In the genomic region with DNA sequence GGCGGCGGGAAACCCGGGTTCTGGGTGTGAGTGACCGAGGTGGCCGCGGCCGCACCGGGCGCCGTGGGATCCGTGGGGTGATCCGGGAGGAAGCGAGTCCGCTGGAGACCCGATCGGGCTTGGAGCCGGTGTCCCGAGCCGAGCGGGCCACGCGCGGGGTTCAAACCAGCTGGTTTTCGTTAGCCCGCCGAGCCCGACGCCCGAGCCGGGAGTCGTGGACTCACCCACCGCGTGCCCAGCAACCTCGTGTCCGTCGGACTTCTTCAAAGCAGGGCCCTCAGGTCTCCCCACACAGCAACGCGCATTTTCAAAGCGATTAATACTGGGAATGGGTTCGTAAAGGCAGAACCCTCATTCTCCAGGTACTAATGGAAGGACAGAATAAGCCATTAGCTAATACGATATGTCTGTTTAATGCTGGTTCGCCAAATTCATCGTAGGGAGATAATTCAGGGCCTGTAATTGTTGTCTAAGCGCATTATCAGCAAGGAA, we compare ENCODE assay signal across 9 mouse cellular contexts. TPM values are rescaled to one million over a fixed set of nuclear protein-coding genes. Genes with fewer than 3 reads are reported as not detected.
DNase-seq lines count a peak whose midpoint lies in the region; ATAC-seq and TF ChIP-seq lines count a peak whose summit lies in the region.
"Had no signal": no experiment of that assay in that cellular context is flagged by ENCODE, and none has a peak within 500 bp of the region (broad histone marks: within the 10 kb centered on the region; RNA-seq: fewer than 3 reads in every experiment).

No protein-coding gene starts in this region.

- intact Hi-C loops in gastrocnemius, adult 2 months (cut with DNase I), result no loop called here

- WGBS in heart, embryonic 16.5 days, result 2% methylated on average over 44 of the region's 44 CpGs
- 2% methylated on average over 40 of the region's 44 CpGs for WGBS in midbrain, embryonic 12.5 days

- no peaks in the 10 kb centered on the region for H3K36me3 ChIP-seq in heart, embryonic 16.5 days (ENCODE audit: control insufficient read depth, insufficient read depth)
- H3K36me3 ChIP-seq in midbrain, embryonic 12.5 days, result no peaks in the 10 kb centered on the region

- H3K27ac ChIP-seq in gastrocnemius, adult 2 months, result no peak overlapping the region
- no peak overlapping the region for H3K27ac ChIP-seq in heart, embryonic 16.5 days (ENCODE audit: low read length)
- peak overlapping the region; percentile 77 for H3K27ac ChIP-seq in midbrain, embryonic 12.5 days (replicated peaks)

- no peak for TF ChIP-seq CTCF in gastrocnemius, adult 2 months (IDR thresholded peaks at IDR 0.05)

- ATAC-seq in heart, embryonic 16.5 days (replicated peaks; ENCODE audit: extremely low read depth, insufficient read depth, low FRiP score), result no peak
- ATAC-seq in midbrain, embryonic 12.5 days (ENCODE audit: low FRiP score, low read depth), result no peak

- H3K27me3 ChIP-seq in heart, embryonic 16.5 days (ENCODE audit: control insufficient read depth, insufficient read depth, low read length), result peaks cover 80% of the 10 kb centered on the region
- H3K27me3 ChIP-seq in midbrain, embryonic 12.5 days, result peaks cover 76% of the 10 kb centered on the region
- H3K27me3 ChIP-seq: CH12.LX had no signal

- peak; percentile 22 for DNase-seq in gastrocnemius, adult 2 months
- no peak for DNase-seq in gastrocnemius, adult 18-20 months (ENCODE audit: low spot score)
- DNase-seq in ES-CJ7 (ENCODE audit: low read depth, low spot score), result peak; percentile 29
- DNase-seq in spleen, postnatal 4 days (ENCODE audit: low spot score in 2 of 2), result no peak
- DNase-seq in cerebellum, adult 18-20 months, result no peak
- DNase-seq in layer of hippocampus, adult 9-10 months (ENCODE audit: low spot score), result no peak

- H3K4me3 ChIP-seq in gastrocnemius, adult 2 months, result peak overlapping the region; percentile 49
- peak overlapping the region; percentile 32 for H3K4me3 ChIP-seq in heart, embryonic 16.5 days (ENCODE audit: low read length)
- H3K4me3 ChIP-seq in midbrain, embryonic 12.5 days, result peak overlapping the region; percentile 32

- peak overlapping the region; percentile 34; the same call in 1 of the 2 replicates for H3K9ac ChIP-seq in heart, embryonic 16.5 days (ENCODE audit: low read length)
- H3K9ac ChIP-seq in midbrain, embryonic 12.5 days (replicated peaks), result peak overlapping the region; percentile 40

- no peaks in the 10 kb centered on the region; the same call in 1 of the 2 replicates for H3K9me3 ChIP-seq in heart, embryonic 16.5 days (replicated peaks; ENCODE audit: control insufficient read depth, low read length)
- H3K9me3 ChIP-seq in midbrain, embryonic 12.5 days, result no peaks in the 10 kb centered on the region

- H3K4me1 ChIP-seq in heart, embryonic 16.5 days (ENCODE audit: control insufficient read depth, insufficient read depth, low read length), result peaks cover 5% of the 10 kb centered on the region
- H3K4me1 ChIP-seq in midbrain, embryonic 12.5 days, result peaks cover 33% of the 10 kb centered on the region

- peak overlapping the region; percentile 55 for H3K4me2 ChIP-seq in heart, embryonic 16.5 days (ENCODE audit: low read depth, low read length)
- peak overlapping the region; percentile 57 for H3K4me2 ChIP-seq in midbrain, embryonic 12.5 days (replicated peaks)

RNA-seq across cellular contexts. Expression of gene Zdbf2, which starts 24.7 kb away (rescaled TPM):
- total RNA-seq in gastrocnemius, adult 2 months (2021), result 1 to 10 TPM; 1.0 TPM
- under 1 TPM; 0.12 to 0.25 TPM for total RNA-seq in gastrocnemius, adult 18-20 months (2021)
- polyA plus RNA-seq in heart, embryonic 16.5 days (2015; fragmentation: Nextera tagmentation; extraction: Ambion mirVana), result 3.2 and 5.0 TPM in 2 replicates
- polyA plus RNA-seq in midbrain, embryonic 12.5 days (2016; fragmentation: Nextera tagmentation; extraction: Ambion mirVana), result 30.9 and 40.2 TPM in 2 replicates
- total RNA-seq: CH12.LX had no signal

RNA-seq across cellular contexts. Expression of gene Gpr1, which starts 34.1 kb away (rescaled TPM):
- under 1 TPM; 0.56 to 0.64 TPM for total RNA-seq in gastrocnemius, adult 2 months (2021)
- total RNA-seq in gastrocnemius, adult 18-20 months (2021), result under 1 TPM; 0.41 to 0.45 TPM
- 0.12 and 0.30 TPM in 2 replicates for polyA plus RNA-seq in heart, embryonic 16.5 days (2015; fragmentation: Nextera tagmentation; extraction: Ambion mirVana)
- 0.15 and 0.20 TPM in 2 replicates for polyA plus RNA-seq in midbrain, embryonic 12.5 days (2016; fragmentation: Nextera tagmentation; extraction: Ambion mirVana)
- total RNA-seq: CH12.LX had no signal

Comparison
In these comparisons a context has a peak if more than half of its experiments do, and no peak if none do; other contexts are left out.
1. DNase-seq: peak in gastrocnemius, adult 2 months (single experiment) and ES-CJ7 (single experiment); none in gastrocnemius, adult 18-20 months (single experiment), spleen, postnatal 4 days (0 of 2), cerebellum, adult 18-20 months (0 of 2) and layer of hippocampus, adult 9-10 months (single experiment).
2. Peak in every context shown above with its lines, with median percentiles within 50 percentile points of each other: H3K4me3 ChIP-seq.